ENCODE assay signal across 8 mouse cellular contexts in genomic region chr10:127480833-127481813, GRCm38 (mm10). TPM values are rescaled to one million over a fixed set of nuclear protein-coding genes. Genes with fewer than 3 reads are reported as not detected.
A peak's percentile ranks its signal among the peaks of the same experiment; 100 is the strongest.
DNase-seq lines count a peak whose midpoint lies in the region; ATAC-seq and TF ChIP-seq lines count a peak whose summit lies in the region.

No protein-coding gene starts in this region.

- no peaks in the 10 kb centered on the region for H3K9me3 ChIP-seq in liver, embryonic 15.5 days (replicated peaks)

- 63% methylated on average over 19 of the region's 19 CpGs for whole genome bisulfite sequencing in liver, embryonic 15.5 days (ENCODE audit: insufficient replicate concordance)

- peak; percentile 65 for TF ChIP-seq POLR2A in embryonic fibroblast, embryonic 13.5 days (IDR thresholded peaks at IDR 0.05; ENCODE audit: low read depth, low read length)

- H3K4me1 ChIP-seq in embryonic fibroblast, embryonic 13.5 days (ENCODE audit: control insufficient read depth, insufficient read depth, low read length) = peaks cover 13% of the 10 kb centered on the region
- H3K4me1 ChIP-seq in liver, embryonic 15.5 days (replicated peaks) = no peaks in the 10 kb centered on the region

- no peak overlapping the region for H3K9ac ChIP-seq in liver, embryonic 15.5 days

- H3K27me3 ChIP-seq in liver, embryonic 15.5 days = no peaks in the 10 kb centered on the region

- ATAC-seq in liver, embryonic 15.5 days (ENCODE audit: insufficient read depth) = peak; percentile 38; the same call in 1 of the 2 replicates

- DNase-seq in urinary bladder, adult 18-20 months (ENCODE audit: low spot score in 2 of 2) = peak; percentile 33 to 55
- no peak for DNase-seq in urinary bladder, postnatal 10 days (ENCODE audit: low spot score)
- peak; percentile 51 for DNase-seq in kidney, adult 9 months
- DNase-seq in right cerebral cortex, postnatal 14 days = peak; percentile 44
- no peak for DNase-seq in c-Kit-positive CD71-positive TER-119-positive erythroid progenitor cells, embryonic 14.5 days (ENCODE audit: low spot score)
- no peak for DNase-seq in thymus, adult 18-20 months

- no peak overlapping the region for H3K4me3 ChIP-seq in embryonic fibroblast, embryonic 13.5 days (ENCODE audit: insufficient read depth, low read length)
- H3K4me3 ChIP-seq in liver, embryonic 15.5 days (replicated peaks) = no peak overlapping the region

- peaks cover 32% of the 10 kb centered on the region for H3K36me3 ChIP-seq in liver, embryonic 15.5 days (replicated peaks)

- H3K27ac ChIP-seq in embryonic fibroblast, embryonic 13.5 days (ENCODE audit: insufficient read depth, low read length) = peak overlapping the region; percentile 90
- H3K27ac ChIP-seq in liver, embryonic 15.5 days (replicated peaks) = peak overlapping the region; percentile 33; the same call in 1 of the 2 replicates

- H3K4me2 ChIP-seq in liver, embryonic 15.5 days = no peak overlapping the region

- TF ChIP-seq CTCF in embryonic fibroblast, embryonic 13.5 days (IDR thresholded peaks at IDR 0.05; ENCODE audit: borderline replicate concordance, insufficient read depth, low read length) = no peak

RNA-seq across cellular contexts. Expression of gene Stac3, which starts 20.4 kb away (rescaled TPM):
- 3.9 TPM in 2 replicates for polyA plus RNA-seq in embryonic fibroblast, embryonic 13.5 days (2011; ENCODE audit: insufficient read length, low read depth, missing spikeins)
- polyA plus RNA-seq in liver, embryonic 15.5 days (2015; fragmentation: Nextera tagmentation; extraction: Ambion mirVana) = 1.0 and 1.2 TPM in 2 replicates

RNA-seq across cellular contexts. Expression of gene Ndufa4l2, which starts 33.6 kb away (rescaled TPM):
- polyA plus RNA-seq in embryonic fibroblast, embryonic 13.5 days (2011; ENCODE audit: insufficient read length, low read depth, missing spikeins) = 1.4 and 3.4 TPM in 2 replicates
- 20.7 and 42.1 TPM in 2 replicates for polyA plus RNA-seq in liver, embryonic 15.5 days (2015; fragmentation: Nextera tagmentation; extraction: Ambion mirVana)

RNA-seq across cellular contexts. Expression of gene Shmt2, which starts 41.1 kb away (rescaled TPM):
- polyA plus RNA-seq in embryonic fibroblast, embryonic 13.5 days (2011; ENCODE audit: insufficient read length, low read depth, missing spikeins) = 147 and 169 TPM in 2 replicates
- polyA plus RNA-seq in liver, embryonic 15.5 days (2015; fragmentation: Nextera tagmentation; extraction: Ambion mirVana) = 138 and 159 TPM in 2 replicates

RNA-seq across cellular contexts. Expression of gene Nxph4, which starts 53.2 kb away (rescaled TPM):
- 1.1 and 1.8 TPM in 2 replicates for polyA plus RNA-seq in embryonic fibroblast, embryonic 13.5 days (2011; ENCODE audit: insufficient read length, low read depth, missing spikeins)
- 0.07 TPM in 1 of 2 replicates, not detected in the other for polyA plus RNA-seq in liver, embryonic 15.5 days (2015; fragmentation: Nextera tagmentation; extraction: Ambion mirVana)

Comparison
In these comparisons a context has a peak if more than half of its experiments do, and no peak if none do; other contexts are left out.
1. DNase-seq: peak in urinary bladder, adult 18-20 months (2 of 2), kidney, adult 9 months (single experiment) and right cerebral cortex, postnatal 14 days (single experiment); none in urinary bladder, postnatal 10 days (single experiment), c-Kit-positive CD71-positive TER-119-positive erythroid progenitor cells, embryonic 14.5 days (single experiment) and thymus, adult 18-20 months (0 of 2).